Mouse (Mus musculus) gastrocnemius, postnatal 4 days (tissue): ENCODE measurements around the gene Plk5. TPM values are rescaled to one million over a fixed set of nuclear protein-coding genes. Genes with fewer than 3 reads are reported as not detected.

ENCODE experiments used
- DNase-seq, 2 experiments: peaks; one replicate each; pipeline ENCODE4 v3.0.0; 2021 to 2022; ENCODE audit warnings: low spot score in 2 of 2, mixed read lengths in 2 of 2
- total RNA-seq, 2 experiments: library from RNA; stranded (reverse); gene quantifications; 2 replicates each; pipeline ENCODE4 v1.2.3; 2021

Plk5 gene
- total RNA-seq, 2 experiments from 2014 or later = 0.34 TPM; not detected in 1

GRCm38 (mm10) chr10:80356737-80357136 lies 478 bp downstream of the Plk5 start:
- no peak for DNase-seq

- no peak for DNase-seq
Measured at GRCm38 (mm10) chr10:80357336-80357735, 1.1 kb downstream of the Plk5 start.

- no peak for DNase-seq
Measured at GRCm38 (mm10) chr10:80357994-80358639, 1.9 kb downstream of the Plk5 start.

GRCm38 (mm10) chr10:80363734-80364133 lies 7.5 kb downstream of the Plk5 start:
- no peak for DNase-seq

- no peak for DNase-seq
Measured at GRCm38 (mm10) chr10:80365736-80366135, 9.5 kb downstream of the Plk5 start.

GRCm38 (mm10) chr10:80367954-80368353 lies 11.7 kb downstream of the Plk5 start:
- no peak for DNase-seq

GRCm38 (mm10) chr10:80368392-80368791 lies 12.1 kb downstream of the Plk5 start:
- DNase-seq = no peak

- DNase-seq = no peak
Measured at GRCm38 (mm10) chr10:80369995-80370747, 13.9 kb downstream of the Plk5 start.

- no peak for DNase-seq
Measured at GRCm38 (mm10) chr10:80371411-80371966, 15.2 kb downstream of the Plk5 start.

GRCm38 (mm10) chr10:80371983-80372382 lies 15.7 kb downstream of the Plk5 start:
- no peak for DNase-seq

- DNase-seq = no peak
Measured at GRCm38 (mm10) chr10:80372706-80373105, 16.4 kb downstream of the Plk5 start.

- peak in 1 of 2 experiments; percentile 68 for DNase-seq
Measured at GRCm38 (mm10) chr10:80374063-80374462, 17.8 kb downstream of the Plk5 start.

GRCm38 (mm10) chr10:80376160-80376559 lies 19.9 kb downstream of the Plk5 start:
- peak; percentile 90 to 93 for DNase-seq

- DNase-seq = no peak
Measured at GRCm38 (mm10) chr10:80377716-80378115, 21.5 kb downstream of the Plk5 start.

- DNase-seq = no peak
Measured at GRCm38 (mm10) chr10:80382641-80383365, 26.5 kb downstream of the Plk5 start.

- no peak for DNase-seq
Measured at GRCm38 (mm10) chr10:80383431-80383830, 27.2 kb downstream of the Plk5 start.

GRCm38 (mm10) chr10:80384115-80384639 lies 27.9 kb downstream of the Plk5 start:
- DNase-seq = no peak

GRCm38 (mm10) chr10:80384709-80385108 lies 28.4 kb downstream of the Plk5 start:
- DNase-seq = no peak

- DNase-seq = no peak
Measured at GRCm38 (mm10) chr10:80385310-80385709, 29.1 kb downstream of the Plk5 start.

GRCm38 (mm10) chr10:80385811-80386734 lies 29.8 kb downstream of the Plk5 start:
- DNase-seq = no peak
